Mouse (Mus musculus): ENCODE data around the gene Fam107a.

- TF ChIP-seq CTCF (IDR thresholded peaks at IDR 0.05; ENCODE audit: insufficient read depth, low read depth, low read length), result no peak
- no peak for TF ChIP-seq POLR2A (IDR thresholded peaks at IDR 0.05; ENCODE audit: insufficient read depth, low read depth, low read length)
Observed at GRCm38 (mm10) chr14:8309621-8310141, 8.1 kb downstream of the Fam107a start.
